Mouse (Mus musculus) heart, embryonic 15.5 days (tissue): ENCODE data around the gene Fzr1. TPM values are rescaled to one million over a fixed set of nuclear protein-coding genes. Genes with fewer than 3 reads are reported as not detected.
A peak's percentile ranks its signal among the peaks of the same experiment; 100 is the strongest.

ENCODE experiments used
- ATAC-seq: fragments of 200-750 bp; cut with Nextera tagmentation; replicated peaks from 2 replicates; pipeline ENCODE4 v1.8.0; 2017; ENCODE audit warnings: low read depth, moderate TSS enrichment; ENCODE audit not compliant: insufficient number of reproducible peaks, insufficient read depth, low FRiP score
- H3K27ac ChIP-seq: fragments of 300-500 bp; sonication (generic); 2 replicates; pipeline ENCODE4 v1.5.1; 2015; ENCODE audit warnings: mild to moderate bottlenecking, inconsistent platforms
- H3K27me3 ChIP-seq: fragments of 300-500 bp; sonication (generic); 2 replicates; pipeline ENCODE4 v1.6.1; 2015; ENCODE audit warnings: inconsistent platforms
- H3K36me3 ChIP-seq: fragments of 300-500 bp; sonication (generic); 2 replicates; pipeline ENCODE4 v1.6.1; 2015; ENCODE audit warnings: mild to moderate bottlenecking, inconsistent platforms
- H3K4me1 ChIP-seq: fragments of 300-500 bp; sonication (generic); replicated peaks from 2 replicates; pipeline ENCODE4 v1.6.1; 2015; ENCODE audit warnings: inconsistent platforms
- H3K4me2 ChIP-seq: fragments of 300-500 bp; sonication (generic); 2 replicates; pipeline ENCODE4 v1.6.1; 2015; ENCODE audit warnings: inconsistent platforms, mild to moderate bottlenecking, moderate library complexity
- H3K4me3 ChIP-seq: fragments of 300-500 bp; sonication (generic); 2 replicates; pipeline ENCODE4 v1.5.1; 2015; ENCODE audit warnings: mild to moderate bottlenecking, inconsistent platforms
- H3K9ac ChIP-seq: fragments of 300-500 bp; sonication (generic); 2 replicates; pipeline ENCODE4 v1.6.1; 2015; ENCODE audit warnings: mild to moderate bottlenecking, inconsistent platforms
- H3K9me3 ChIP-seq: fragments of 300-500 bp; sonication (generic); replicated peaks from 2 replicates; pipeline ENCODE4 v1.6.1; 2016; ENCODE audit warnings: inconsistent platforms
- WGBS: fragments of 180-500 bp; shearing (Covaris S2); methylation state at CpG from one replicate; pipeline ENCODE4 v1.1.7; 2015; ENCODE audit warnings: mixed read lengths; 5-methylcytosine and 5-hydroxymethylcytosine counted together
- polyA plus RNA-seq: library from polyadenylated mRNA; unstranded; fragments of >200 nt; fragmentation: Nextera tagmentation; extraction: Ambion mirVana; gene quantifications from 2 replicates; pipeline ENCODE4 v1.2.1, GENCODE M21; 2015

The Fzr1 gene
- polyA plus RNA-seq, 1 experiment from 2014 or later, result 66.5 TPM

GRCm38 (mm10) chr10:81422191-81422590, 43.9 kb upstream of the Fzr1 start:
- Histone ChIP-seq H3K9ac (no peak overlapping the region), H3K4me3 (no peak overlapping the region), H3K27me3 (no peaks in the 10 kb centered on the region), H3K4me1 (peaks cover 72% of the 10 kb centered on the region), H3K27ac (no peak overlapping the region), H3K36me3 (peaks cover 7% of the 10 kb centered on the region; the same call in 1 of the 2 replicates), H3K9me3 (no peaks in the 10 kb centered on the region), H3K4me2 (no peak overlapping the region)
- ATAC-seq, result no peak
- WGBS, result 73% methylated on average over 6 of the region's 6 CpGs

DNA sequence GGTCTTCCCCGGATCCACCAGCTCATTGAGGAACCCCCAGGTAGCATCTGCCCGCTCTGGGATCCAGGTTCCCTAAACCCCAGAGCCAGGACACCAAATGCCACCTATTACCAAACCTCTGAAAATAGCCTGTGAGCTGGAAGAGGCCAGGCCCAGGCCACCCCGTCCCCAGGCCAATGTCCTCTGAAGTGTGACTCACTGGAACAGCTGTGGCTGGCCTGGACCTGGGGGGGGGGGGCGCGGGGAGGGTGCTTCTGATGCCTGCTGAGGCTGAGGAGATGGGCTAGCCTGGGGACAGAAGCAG, 43.4 kb upstream of the Fzr1 start:
- Histone ChIP-seq H3K4me2 (no peak overlapping the region), H3K36me3 (peaks cover 7% of the 10 kb centered on the region; the same call in 1 of the 2 replicates), H3K27ac (no peak overlapping the region), H3K27me3 (no peaks in the 10 kb centered on the region), H3K9me3 (no peaks in the 10 kb centered on the region), H3K4me1 (peaks cover 75% of the 10 kb centered on the region), H3K9ac (no peak overlapping the region), H3K4me3 (no peak overlapping the region)
- no peak for ATAC-seq
- 74% methylated on average over 5 of the region's 5 CpGs for WGBS

- Histone ChIP-seq H3K9me3 (no peaks in the 10 kb centered on the region), H3K9ac (no peak overlapping the region), H3K36me3 (peaks cover 7% of the 10 kb centered on the region; the same call in 1 of the 2 replicates), H3K27ac (no peak overlapping the region), H3K4me2 (no peak overlapping the region), H3K27me3 (no peaks in the 10 kb centered on the region), H3K4me3 (no peak overlapping the region), H3K4me1 (peaks cover 76% of the 10 kb centered on the region)
- WGBS, result 83% methylated on average over 4 of the region's 4 CpGs
- ATAC-seq, result no peak
Observed at GRCm38 (mm10) chr10:81421041-81421796, 42.9 kb upstream of the Fzr1 start.

GRCm38 (mm10) chr10:81420191-81420767, 42.0 kb upstream of the Fzr1 start:
- H3K4me1 ChIP-seq, result peaks cover 78% of the 10 kb centered on the region
- no peak overlapping the region for H3K4me2 ChIP-seq
- no peak for ATAC-seq
- 84% methylated on average over 40 of the region's 40 CpGs for WGBS
- H3K4me3 ChIP-seq, result no peak overlapping the region
- no peaks in the 10 kb centered on the region for H3K9me3 ChIP-seq
- H3K36me3 ChIP-seq, result peaks cover 7% of the 10 kb centered on the region; the same call in 1 of the 2 replicates
- H3K27ac ChIP-seq, result no peak overlapping the region
- H3K9ac ChIP-seq, result no peak overlapping the region
- no peaks in the 10 kb centered on the region for H3K27me3 ChIP-seq

DNA sequence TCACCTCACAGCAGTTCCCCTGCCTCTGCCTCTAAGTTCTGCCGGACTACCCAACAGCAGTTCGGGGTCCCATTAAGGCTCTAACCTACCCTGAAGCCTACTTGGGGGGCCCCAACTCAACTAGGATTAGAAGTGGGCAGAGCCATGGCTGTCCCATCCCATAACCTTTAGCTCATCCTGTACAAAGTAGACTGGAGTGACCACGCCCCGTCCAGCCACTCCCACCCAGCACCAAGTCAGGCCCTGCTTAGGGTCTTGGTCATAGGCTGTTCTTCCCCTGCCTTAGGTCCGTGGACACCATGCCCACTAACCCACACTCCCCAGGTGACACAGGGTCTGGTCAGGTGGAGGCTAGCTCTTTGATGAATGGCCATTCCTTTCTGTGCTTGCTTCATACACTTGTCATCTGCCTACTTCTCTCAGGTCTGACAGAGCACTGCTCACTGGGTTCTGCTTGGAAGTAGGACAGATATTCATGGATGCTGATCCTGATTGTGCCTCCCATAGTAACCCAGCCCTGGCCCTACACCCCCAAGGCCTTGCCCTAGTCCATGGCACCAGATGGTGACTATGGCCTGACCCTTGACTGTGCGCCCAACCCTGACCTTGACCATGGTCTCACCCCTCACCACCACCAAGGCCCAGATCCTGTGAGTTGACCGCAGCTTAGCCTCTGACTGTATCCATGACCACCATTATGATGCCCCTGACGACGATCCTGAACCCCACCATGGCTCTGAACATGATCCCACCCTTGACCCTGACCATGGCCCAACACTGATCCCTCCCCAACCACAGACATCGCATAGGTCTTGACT, 41.0 kb upstream of the Fzr1 start:
- H3K9me3 ChIP-seq, result no peaks in the 10 kb centered on the region
- H3K27ac ChIP-seq, result no peak overlapping the region
- H3K36me3 ChIP-seq, result peaks cover 7% of the 10 kb centered on the region; the same call in 1 of the 2 replicates
- ATAC-seq, result no peak
- H3K4me2 ChIP-seq, result no peak overlapping the region
- no peak overlapping the region for H3K9ac ChIP-seq
- peaks cover 78% of the 10 kb centered on the region for H3K4me1 ChIP-seq
- no peaks in the 10 kb centered on the region for H3K27me3 ChIP-seq
- no peak overlapping the region for H3K4me3 ChIP-seq
- WGBS, result 92% methylated on average over 10 of the region's 10 CpGs

GRCm38 (mm10) chr10:81418216-81419070, 40.1 kb upstream of the Fzr1 start:
- no peaks in the 10 kb centered on the region for H3K27me3 ChIP-seq
- H3K27ac ChIP-seq, result no peak overlapping the region
- 46% methylated on average over 11 of the region's 11 CpGs for WGBS
- no peak overlapping the region for H3K4me3 ChIP-seq
- no peaks in the 10 kb centered on the region for H3K9me3 ChIP-seq
- H3K36me3 ChIP-seq, result peaks cover 7% of the 10 kb centered on the region; the same call in 1 of the 2 replicates
- peaks cover 78% of the 10 kb centered on the region for H3K4me1 ChIP-seq
- H3K4me2 ChIP-seq, result no peak overlapping the region
- H3K9ac ChIP-seq, result 0 out of 2 replicates have a peak overlapping the region, but pooled peaks have one; percentile 8
- ATAC-seq, result no peak

GRCm38 (mm10) chr10:81417227-81418215, 39.2 kb upstream of the Fzr1 start:
- H3K9me3 ChIP-seq, result no peaks in the 10 kb centered on the region
- H3K4me1 ChIP-seq, result peaks cover 85% of the 10 kb centered on the region
- no peaks in the 10 kb centered on the region for H3K27me3 ChIP-seq

GRCm38 (mm10) chr10:81416581-81417226, 38.4 kb upstream of the Fzr1 start:
- Histone ChIP-seq H3K4me2 (peak overlapping the region; percentile 66), H3K9ac (peak overlapping the region; percentile 41), H3K27me3 (no peaks in the 10 kb centered on the region), H3K4me1 (peaks cover 85% of the 10 kb centered on the region), H3K27ac (peak overlapping the region; percentile 48), H3K9me3 (no peaks in the 10 kb centered on the region), H3K36me3 (peaks cover 7% of the 10 kb centered on the region; the same call in 1 of the 2 replicates), H3K4me3 (peak overlapping the region; percentile 34)
- 3% methylated on average over 26 of the region's 26 CpGs for WGBS
- ATAC-seq, result peak; percentile 41

More at GRCm38 (mm10) chr10:81417227-81418215, 39.2 kb upstream of the Fzr1 start:
- 57% methylated on average over 12 of the region's 12 CpGs for WGBS
- Histone ChIP-seq H3K27ac (peak overlapping the region; percentile 48), H3K4me2 (peak overlapping the region; percentile 66), H3K4me3 (peak overlapping the region; percentile 34), H3K36me3 (peaks cover 7% of the 10 kb centered on the region; the same call in 1 of the 2 replicates), H3K9ac (peak overlapping the region; percentile 41)
- peak; percentile 7; the same call in 1 of the 2 replicates for ATAC-seq

DNA sequence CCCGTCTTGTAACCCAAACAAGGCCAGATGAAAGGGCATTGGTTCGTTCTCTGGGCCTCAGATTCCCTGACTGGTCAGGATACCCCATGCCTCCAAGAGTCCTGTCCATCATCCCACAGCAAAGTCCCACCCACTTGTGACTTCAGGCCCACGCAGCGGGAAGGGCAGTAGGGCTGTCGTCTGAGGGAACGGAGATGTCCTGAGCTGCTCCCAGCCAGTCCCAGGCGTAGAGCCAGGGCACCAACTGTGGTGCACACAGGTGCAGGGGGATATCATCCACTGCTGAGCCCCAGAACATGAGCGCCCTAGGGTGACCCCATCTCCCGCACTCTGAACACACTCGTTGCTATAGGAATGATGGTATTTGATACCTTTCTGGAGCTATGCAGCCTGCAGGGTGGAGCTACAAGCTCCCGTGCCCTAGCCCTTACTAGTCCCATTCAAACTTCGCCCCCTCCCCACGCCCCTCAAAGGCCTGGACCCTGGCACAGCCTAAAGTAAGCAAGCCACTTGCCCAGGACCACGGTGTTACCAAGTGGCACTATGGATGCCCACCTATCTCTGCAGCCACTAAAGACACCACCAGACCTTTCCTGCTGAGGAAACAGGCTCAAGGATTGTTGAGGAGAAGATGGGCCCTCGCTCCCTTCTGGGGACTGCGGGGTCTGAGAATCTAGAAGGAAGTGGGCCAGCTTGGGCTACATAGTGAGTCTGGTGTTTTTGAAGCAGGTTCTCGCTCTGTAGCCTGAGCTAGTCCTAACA, 37.4 kb upstream of the Fzr1 start:
- H3K27ac ChIP-seq, result peak overlapping the region; percentile 48
- H3K9ac ChIP-seq, result no peak overlapping the region

More for the DNA sequence above, 37.4 kb upstream of the Fzr1 start:
- H3K9me3 ChIP-seq, result no peaks in the 10 kb centered on the region
- H3K4me1 ChIP-seq, result peaks cover 92% of the 10 kb centered on the region
- H3K4me3 ChIP-seq, result no peak overlapping the region
- ATAC-seq, result no peak
- H3K36me3 ChIP-seq, result peaks cover 7% of the 10 kb centered on the region; the same call in 1 of the 2 replicates
- H3K27me3 ChIP-seq, result no peaks in the 10 kb centered on the region
- no peak overlapping the region for H3K4me2 ChIP-seq
- 72% methylated on average over 17 of the region's 17 CpGs for WGBS
